Mouse (Mus musculus): Measurements from ENCODE around the gene Lrg1.

DNA sequence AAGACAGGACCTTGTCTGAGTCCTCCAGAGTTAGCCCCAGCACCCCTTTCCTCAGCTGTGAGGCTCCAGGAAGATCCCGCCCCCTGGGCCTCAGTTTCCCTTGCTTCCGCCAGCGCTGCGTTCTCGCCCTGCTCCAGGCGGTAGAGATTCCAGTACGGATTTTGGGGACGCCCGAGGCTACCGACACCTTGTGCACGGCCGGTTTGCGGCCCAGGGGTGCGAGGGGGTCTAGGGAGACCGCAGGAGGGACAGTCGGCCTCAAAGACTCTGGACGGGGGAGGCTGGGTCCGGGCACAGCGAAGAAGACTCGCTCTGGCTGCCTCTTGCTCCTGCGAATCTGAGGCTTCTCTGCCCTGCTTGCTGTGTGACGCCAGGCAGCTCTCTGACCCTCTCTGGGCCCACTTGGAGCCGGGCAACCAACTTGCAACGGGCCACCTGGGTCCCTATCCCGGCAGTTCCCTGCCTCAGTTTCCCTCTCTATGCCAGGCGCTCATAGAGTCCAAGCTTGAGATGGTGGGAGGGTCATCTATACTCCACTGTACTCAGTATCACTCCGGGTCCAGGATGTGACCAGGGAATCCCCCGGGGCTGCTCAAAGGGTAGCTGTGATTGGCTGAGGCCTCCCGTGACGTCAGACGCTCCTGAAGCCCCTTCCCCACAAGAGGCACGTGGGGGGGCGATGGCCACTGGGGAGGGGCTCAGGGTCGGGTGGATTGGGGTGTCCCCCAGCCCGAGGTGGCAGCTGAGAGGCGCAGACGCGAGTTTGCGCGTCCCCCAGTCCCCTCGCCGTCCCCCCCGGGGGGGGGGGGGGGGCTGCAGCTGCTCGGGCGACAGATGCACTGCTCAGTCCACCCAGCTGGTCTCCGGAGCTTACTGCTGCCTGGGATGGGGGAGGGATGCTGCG lies 20.2 kb upstream of the Lrg1 start:
- TF ChIP-seq CTCF (IDR thresholded peaks at IDR 0.05; ENCODE audit: low read depth, low read length) (no peak), POLR2A (IDR thresholded peaks at IDR 0.05; ENCODE audit: borderline replicate concordance, low read depth, low read length) (no peak)

All from bone marrow macrophage, adult 2 months (primary cell).